In genomic region chr14:54472671-54473070, GRCm38 (mm10) we compare ENCODE assay signal across 18 mouse cellular contexts. TPM values are rescaled to one million over a fixed set of nuclear protein-coding genes. Genes with fewer than 3 reads are reported as not detected.
DNase-seq lines count a peak whose midpoint lies in the region; ATAC-seq and TF ChIP-seq lines count a peak whose summit lies in the region.
"Had no signal": no experiment of that assay in that cellular context is flagged by ENCODE, and none has a peak within 500 bp of the region (broad histone marks: within the 10 kb centered on the region; RNA-seq: fewer than 3 reads in every experiment).

No protein-coding gene starts in this region.

- no peak overlapping the region for H3K4me3 ChIP-seq in cerebellum, adult 2 months (replicated peaks; ENCODE audit: insufficient read depth, low read depth, low read length)
- H3K4me3 ChIP-seq in midbrain, postnatal 0 days (ENCODE audit: low read depth, low read length), result no peak overlapping the region
- H3K4me3 ChIP-seq in midbrain, embryonic 11.5 days (ENCODE audit: low read depth, low read length), result no peak overlapping the region
- no peak overlapping the region for H3K4me3 ChIP-seq in limb, embryonic 15.5 days
- H3K4me3 ChIP-seq: erythroblast, embryonic 14.5 days; heart, embryonic 12.5 days; intestine, embryonic 15.5 days; liver, embryonic 13.5 days; midbrain, embryonic 12.5 days had no signal

- H3K27me3 ChIP-seq in cerebellum, adult 2 months (ENCODE audit: control insufficient read depth, insufficient read depth, low read length), result no peaks in the 10 kb centered on the region
- no peaks in the 10 kb centered on the region for H3K27me3 ChIP-seq in midbrain, postnatal 0 days (ENCODE audit: insufficient read depth, low read length)
- H3K27me3 ChIP-seq in midbrain, embryonic 11.5 days (ENCODE audit: control insufficient read depth, insufficient read depth, low read length), result peaks cover 3% of the 10 kb centered on the region
- peaks cover 13% of the 10 kb centered on the region for H3K27me3 ChIP-seq in limb, embryonic 15.5 days

- DNase-seq in cerebellum, adult 2 months, result peak; percentile 46 to 57
- DNase-seq in cerebellum, adult 9-11 months, result no peak
- peak; percentile 73 for DNase-seq in heart, adult 11 months
- no peak for DNase-seq in heart, postnatal 14 days
- DNase-seq in midbrain, postnatal 0 days (ENCODE audit: low spot score), result peak; percentile 64
- no peak for DNase-seq in midbrain, embryonic 11.5 days (ENCODE audit: low spot score, missing footprints)
- no peak for DNase-seq in adrenal gland, postnatal 14 days
- DNase-seq: adrenal gland, postnatal 36 days; embryo, embryonic 11 days; gastrocnemius, postnatal 36 days; liver, embryonic 13.5 days; thymus, adult 2 months had no signal

- no peaks in the 10 kb centered on the region for H3K9me3 ChIP-seq in midbrain, postnatal 0 days (ENCODE audit: low read length)
- no peaks in the 10 kb centered on the region for H3K9me3 ChIP-seq in midbrain, embryonic 11.5 days (ENCODE audit: control insufficient read depth, low read length)
- H3K9me3 ChIP-seq in limb, embryonic 15.5 days, result no peaks in the 10 kb centered on the region
- H3K9me3 ChIP-seq: heart, embryonic 12.5 days; intestine, embryonic 15.5 days; liver, embryonic 13.5 days; midbrain, embryonic 12.5 days had no signal

- H3K9ac ChIP-seq in midbrain, postnatal 0 days (replicated peaks; ENCODE audit: low read length, poor library complexity, severe bottlenecking), result no peak overlapping the region
- no peak overlapping the region for H3K9ac ChIP-seq in midbrain, embryonic 11.5 days (ENCODE audit: low read length)
- no peak overlapping the region for H3K9ac ChIP-seq in limb, embryonic 15.5 days
- H3K9ac ChIP-seq: heart, embryonic 12.5 days; intestine, embryonic 15.5 days; liver, embryonic 13.5 days; midbrain, embryonic 12.5 days had no signal

- no peak for TF ChIP-seq CTCF in cerebellum, adult 2 months (IDR thresholded peaks at IDR 0.05; ENCODE audit: borderline replicate concordance, insufficient read depth, low read depth, low read length)
- no peak for TF ChIP-seq CTCF in midbrain, postnatal 0 days (IDR thresholded peaks at IDR 0.05)

- 10% methylated on average over 5 of the region's 5 CpGs for WGBS in cerebellum, adult 2 months
- WGBS in midbrain, postnatal 0 days, result 64% methylated on average over 5 of the region's 5 CpGs
- 83% methylated on average over 5 of the region's 5 CpGs for WGBS in midbrain, embryonic 11.5 days
- WGBS in limb, embryonic 15.5 days, result 55% methylated on average over 5 of the region's 5 CpGs

- intact Hi-C loops in heart, postnatal 14 days (cut with DNase I), result no loop called here

- TF ChIP-seq POLR2A in cerebellum, adult 2 months (IDR thresholded peaks at IDR 0.05; ENCODE audit: borderline replicate concordance, insufficient read depth, low read length), result no peak

- peaks cover 26% of the 10 kb centered on the region for H3K36me3 ChIP-seq in midbrain, postnatal 0 days (ENCODE audit: insufficient read depth, low read length)
- H3K36me3 ChIP-seq in midbrain, embryonic 11.5 days (ENCODE audit: control insufficient read depth, insufficient read depth, low read length), result peaks cover 3% of the 10 kb centered on the region; the same call in 1 of the 2 replicates
- H3K36me3 ChIP-seq in limb, embryonic 15.5 days, result peaks cover 40% of the 10 kb centered on the region

- no peak overlapping the region for H3K4me2 ChIP-seq in midbrain, postnatal 0 days (ENCODE audit: low read depth, low read length, poor library complexity, severe bottlenecking)
- H3K4me2 ChIP-seq in midbrain, embryonic 11.5 days, result no peak overlapping the region
- no peak overlapping the region for H3K4me2 ChIP-seq in limb, embryonic 15.5 days
- H3K4me2 ChIP-seq: heart, embryonic 12.5 days; intestine, embryonic 15.5 days; liver, embryonic 13.5 days; midbrain, embryonic 12.5 days had no signal

- H3K4me1 ChIP-seq in cerebellum, adult 2 months (ENCODE audit: control insufficient read depth, insufficient read depth, low read length), result peaks cover 27% of the 10 kb centered on the region
- peaks cover 9% of the 10 kb centered on the region for H3K4me1 ChIP-seq in midbrain, postnatal 0 days (ENCODE audit: insufficient read depth, low read length)
- peaks cover 8% of the 10 kb centered on the region for H3K4me1 ChIP-seq in midbrain, embryonic 11.5 days (ENCODE audit: control insufficient read depth, insufficient read depth, low read length)
- H3K4me1 ChIP-seq in limb, embryonic 15.5 days, result peaks cover 26% of the 10 kb centered on the region

- ATAC-seq in midbrain, postnatal 0 days (ENCODE audit: low FRiP score), result no peak
- no peak for ATAC-seq in midbrain, embryonic 11.5 days (ENCODE audit: low FRiP score)
- ATAC-seq in limb, embryonic 15.5 days (ENCODE audit: insufficient number of reproducible peaks, low FRiP score, low TSS enrichment, low read depth), result 0 out of 2 replicates have a peak, but pooled peaks have one; percentile 2
- ATAC-seq: intestine, embryonic 15.5 days had no signal

- H3K27ac ChIP-seq in cerebellum, adult 2 months (ENCODE audit: insufficient read depth, low read length), result no peak overlapping the region
- H3K27ac ChIP-seq in midbrain, postnatal 0 days (ENCODE audit: low read depth, low read length), result no peak overlapping the region
- H3K27ac ChIP-seq in midbrain, embryonic 11.5 days (ENCODE audit: low read depth, low read length), result no peak overlapping the region
- H3K27ac ChIP-seq in limb, embryonic 15.5 days, result peak overlapping the region; percentile 43; the same call in 1 of the 2 replicates
- H3K27ac ChIP-seq: intestine, embryonic 15.5 days; kidney, postnatal 0 days; liver, embryonic 13.5 days; midbrain, embryonic 12.5 days had no signal

RNA-seq across cellular contexts. Expression of gene Rem2, which starts 3.2 kb away (rescaled TPM):
- 13.0 and 14.4 TPM in 2 replicates for polyA plus RNA-seq in cerebellum, adult 2 months (2012; rRNA removed)
- not detected for total RNA-seq in heart, postnatal 14 days (2021)
- total RNA-seq in midbrain, postnatal 0 days (2014; rRNA removed), result 35.6 and 47.4 TPM in 2 replicates
- 33.0 and 34.0 TPM in 2 replicates for polyA plus RNA-seq in midbrain, postnatal 0 days (2015; fragmentation: Nextera tagmentation; extraction: Ambion mirVana)
- 33.6 and 34.4 TPM in 2 replicates for polyA plus RNA-seq in midbrain, embryonic 11.5 days (2014; fragmentation: Nextera tagmentation; extraction: Ambion mirVana)
- polyA plus RNA-seq in limb, embryonic 15.5 days (2015; fragmentation: Nextera tagmentation; extraction: Ambion mirVana), result 1.5 and 2.2 TPM in 2 replicates
- total RNA-seq in adrenal gland, postnatal 14 days (2021), result 0.75 and 0.93 TPM in 2 replicates
- total RNA-seq: gastrocnemius, postnatal 36 days had no signal
- polyA plus RNA-seq: erythroblast, embryonic 14.5 days had no signal

RNA-seq across cellular contexts. Expression of gene Lrp10, which starts 8.7 kb away (rescaled TPM):
- polyA plus RNA-seq in cerebellum, adult 2 months (2012; rRNA removed), result 48.1 and 48.6 TPM in 2 replicates
- 10 to 100 TPM; 63.2 to 65.6 TPM for total RNA-seq in heart, postnatal 14 days (2021)
- 40.2 and 42.1 TPM in 2 replicates for total RNA-seq in midbrain, postnatal 0 days (2014; rRNA removed)
- 29.7 and 31.9 TPM in 2 replicates for polyA plus RNA-seq in midbrain, postnatal 0 days (2015; fragmentation: Nextera tagmentation; extraction: Ambion mirVana)
- 15.8 and 19.5 TPM in 2 replicates for polyA plus RNA-seq in midbrain, embryonic 11.5 days (2014; fragmentation: Nextera tagmentation; extraction: Ambion mirVana)
- polyA plus RNA-seq in limb, embryonic 15.5 days (2015; fragmentation: Nextera tagmentation; extraction: Ambion mirVana), result 42.8 and 46.4 TPM in 2 replicates
- total RNA-seq in adrenal gland, postnatal 14 days (2021), result 92.0 and 92.5 TPM in 2 replicates

RNA-seq across cellular contexts. Expression of gene Mmp14, which starts 41.3 kb away (rescaled TPM):
- 14.9 and 15.9 TPM in 2 replicates for polyA plus RNA-seq in cerebellum, adult 2 months (2012; rRNA removed)
- total RNA-seq in heart, postnatal 14 days (2021), result 10 to 100 TPM; 53.6 to 60.0 TPM
- 46.4 and 48.9 TPM in 2 replicates for total RNA-seq in midbrain, postnatal 0 days (2014; rRNA removed)
- polyA plus RNA-seq in midbrain, postnatal 0 days (2015; fragmentation: Nextera tagmentation; extraction: Ambion mirVana), result 40.6 and 41.8 TPM in 2 replicates
- 57.4 and 57.5 TPM in 2 replicates for polyA plus RNA-seq in midbrain, embryonic 11.5 days (2014; fragmentation: Nextera tagmentation; extraction: Ambion mirVana)
- 245 and 272 TPM in 2 replicates for polyA plus RNA-seq in limb, embryonic 15.5 days (2015; fragmentation: Nextera tagmentation; extraction: Ambion mirVana)
- 77.7 and 101 TPM in 2 replicates for total RNA-seq in adrenal gland, postnatal 14 days (2021)

RNA-seq across cellular contexts. Expression of gene Prmt5, which starts 44.7 kb away (rescaled TPM):
- 60.3 and 64.3 TPM in 2 replicates for polyA plus RNA-seq in cerebellum, adult 2 months (2012; rRNA removed)
- total RNA-seq in heart, postnatal 14 days (2021), result 10 to 100 TPM; 26.9 to 29.2 TPM
- 79.6 and 92.9 TPM in 2 replicates for total RNA-seq in midbrain, postnatal 0 days (2014; rRNA removed)
- 83.4 and 85.2 TPM in 2 replicates for polyA plus RNA-seq in midbrain, postnatal 0 days (2015; fragmentation: Nextera tagmentation; extraction: Ambion mirVana)
- polyA plus RNA-seq in midbrain, embryonic 11.5 days (2014; fragmentation: Nextera tagmentation; extraction: Ambion mirVana), result 137 and 139 TPM in 2 replicates
- 68.6 and 71.4 TPM in 2 replicates for polyA plus RNA-seq in limb, embryonic 15.5 days (2015; fragmentation: Nextera tagmentation; extraction: Ambion mirVana)
- total RNA-seq in adrenal gland, postnatal 14 days (2021), result 42.4 and 49.8 TPM in 2 replicates

RNA-seq across cellular contexts. Expression of gene Mrpl52, which starts 46.0 kb away (rescaled TPM):
- polyA plus RNA-seq in cerebellum, adult 2 months (2012; rRNA removed), result 130 and 136 TPM in 2 replicates
- 100 to 1,000 TPM; 102 to 116 TPM for total RNA-seq in heart, postnatal 14 days (2021)
- 98.6 and 104 TPM in 2 replicates for total RNA-seq in midbrain, postnatal 0 days (2014; rRNA removed)
- 296 and 303 TPM in 2 replicates for polyA plus RNA-seq in midbrain, postnatal 0 days (2015; fragmentation: Nextera tagmentation; extraction: Ambion mirVana)
- polyA plus RNA-seq in midbrain, embryonic 11.5 days (2014; fragmentation: Nextera tagmentation; extraction: Ambion mirVana), result 238 and 253 TPM in 2 replicates
- 196 and 218 TPM in 2 replicates for polyA plus RNA-seq in limb, embryonic 15.5 days (2015; fragmentation: Nextera tagmentation; extraction: Ambion mirVana)
- total RNA-seq in adrenal gland, postnatal 14 days (2021), result 186 TPM in 2 replicates

Comparison
In these comparisons a context has a peak if more than half of its experiments do, and no peak if none do; other contexts are left out.
1. DNase-seq: peak in cerebellum, adult 2 months (2 of 2), heart, adult 11 months (single experiment) and midbrain, postnatal 0 days (single experiment); none in cerebellum, adult 9-11 months (single experiment), heart, postnatal 14 days (0 of 2), midbrain, embryonic 11.5 days (single experiment) and adrenal gland, postnatal 14 days (single experiment).